Mouse (Mus musculus) left cerebral cortex, adult 18-20 months (tissue): ENCODE measurements around the gene Upb1. TPM values are rescaled to one million over a fixed set of nuclear protein-coding genes. Genes with fewer than 3 reads are reported as not detected.
"Not testable (repeated sequence)": the region's sequence is repeated elsewhere in the genome, so short reads cannot be mapped to it uniquely, and the experiment has no call there.

Experiments used
- DNase-seq, 2 experiments: peaks; one replicate each; pipeline ENCODE4 v3.0.0; 2021 to 2022; ENCODE audit warnings: low spot score in 2 of 2, mixed read lengths in 1 of 2
- total RNA-seq, 2 experiments: library from RNA; stranded (reverse); gene quantifications; 2 replicates each; pipeline ENCODE4 v1.2.3; 2021

The Upb1 gene
- total RNA-seq, 2 experiments from 2014 or later: 0.37 to 0.63 TPM

- DNase-seq: no peak
Measured at GRCm38 (mm10) chr10:75451036-75451786, 50.3 kb downstream of the Upb1 start.

- not testable (repeated sequence) for DNase-seq
Measured at GRCm38 (mm10) chr10:75456061-75456831, 55.3 kb downstream of the Upb1 start.

GRCm38 (mm10) chr10:75457852-75458251, 56.9 kb downstream of the Upb1 start:
- DNase-seq: no peak

- no peak for DNase-seq
Measured at GRCm38 (mm10) chr10:75458329-75458728, 57.4 kb downstream of the Upb1 start.

- DNase-seq: no peak
Measured at GRCm38 (mm10) chr10:75462728-75463127, 61.8 kb downstream of the Upb1 start.

GRCm38 (mm10) chr10:75465781-75466550, 65.1 kb downstream of the Upb1 start:
- peak in 1 of 2 experiments; percentile 19 for DNase-seq

GRCm38 (mm10) chr10:75473411-75473810, 72.5 kb downstream of the Upb1 start:
- DNase-seq: no peak

- no peak for DNase-seq
Measured at GRCm38 (mm10) chr10:75474571-75474970, 73.7 kb downstream of the Upb1 start.

GRCm38 (mm10) chr10:75475139-75475850, 74.4 kb downstream of the Upb1 start:
- DNase-seq: not testable (repeated sequence)

- DNase-seq: no peak
Measured at GRCm38 (mm10) chr10:75477034-75477433, 76.1 kb downstream of the Upb1 start.

GRCm38 (mm10) chr10:75479955-75480354, 79.0 kb downstream of the Upb1 start:
- no peak for DNase-seq

- DNase-seq: no peak
Measured at GRCm38 (mm10) chr10:75481703-75482102, 80.8 kb downstream of the Upb1 start.

- no peak for DNase-seq
Measured at GRCm38 (mm10) chr10:75482271-75482670, 81.4 kb downstream of the Upb1 start.

- DNase-seq: no peak
Measured at GRCm38 (mm10) chr10:75482919-75483483, 82.1 kb downstream of the Upb1 start.

- no peak for DNase-seq
Measured at GRCm38 (mm10) chr10:75484066-75484465, 83.2 kb downstream of the Upb1 start.

- no peak for DNase-seq
Measured at GRCm38 (mm10) chr10:75484767-75485166, 83.9 kb downstream of the Upb1 start.

GRCm38 (mm10) chr10:75486086-75486979, 85.4 kb downstream of the Upb1 start:
- DNase-seq: peak; percentile 79 to 88

- no peak for DNase-seq
Measured at GRCm38 (mm10) chr10:75487131-75487530, 86.2 kb downstream of the Upb1 start.

GRCm38 (mm10) chr10:75489522-75489921, 88.6 kb downstream of the Upb1 start:
- no peak for DNase-seq

- no peak for DNase-seq
Measured at GRCm38 (mm10) chr10:75490731-75491130, 89.8 kb downstream of the Upb1 start.
